Mouse (Mus musculus): Measurements from ENCODE around the gene 1700006A11Rik. TPM values are rescaled to one million over a fixed set of nuclear protein-coding genes. Genes with fewer than 3 reads are reported as not detected.
"Not testable (repeated sequence)": the region's sequence is repeated elsewhere in the genome, so short reads cannot be mapped to it uniquely, and the experiment has no call there.

Gene 1700006A11Rik
- not detected in 2 replicates for polyA plus RNA-seq (2015; fragmentation: Nextera tagmentation; extraction: Ambion mirVana)

DNA sequence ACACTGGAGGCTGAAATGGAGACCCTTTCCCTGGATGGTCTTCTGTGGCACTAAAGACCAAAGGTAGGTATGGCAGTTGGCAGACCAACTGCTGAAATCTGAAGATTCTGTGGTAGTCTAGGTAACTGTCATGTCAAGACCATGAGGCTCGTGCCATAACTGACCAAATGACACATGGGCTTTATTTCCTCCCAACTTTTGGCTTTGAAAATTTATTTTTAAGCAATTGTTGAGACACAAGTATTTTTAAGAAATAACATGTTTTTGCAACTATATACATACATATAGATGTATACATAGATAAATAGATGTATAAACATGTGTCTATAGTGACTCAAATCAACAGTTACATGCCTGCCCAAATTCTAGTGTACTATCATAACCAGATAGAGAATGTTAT lies at the start of gene 1700006A11Rik:
TSS of gene 1700006A11Rik (minus strand) at position 101 of the 400 bp plus-strand sequence.
- no peak for DNase-seq (ENCODE audit: low spot score)

DNA sequence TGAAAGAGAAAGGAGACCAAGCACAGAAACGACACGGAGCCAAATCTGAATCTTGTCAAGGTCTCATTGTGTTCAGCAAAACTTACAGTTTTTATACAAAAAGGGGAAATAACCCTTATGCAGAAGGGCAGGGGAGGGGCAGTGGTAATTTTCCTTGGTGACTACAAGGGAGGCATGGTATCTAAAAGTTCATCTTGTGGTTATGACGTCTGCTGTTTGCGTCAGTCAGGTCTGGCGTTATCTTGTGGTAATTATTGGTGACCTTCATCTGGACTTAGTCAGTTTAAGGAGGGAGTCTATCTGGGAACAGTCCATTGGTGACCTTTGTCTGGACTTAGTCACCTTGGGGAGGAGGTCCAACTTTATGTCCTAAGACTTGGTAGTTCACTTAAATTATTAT lies 48.5 kb upstream of the 1700006A11Rik start:
- DNase-seq (ENCODE audit: low spot score), result not testable (repeated sequence)

DNA sequence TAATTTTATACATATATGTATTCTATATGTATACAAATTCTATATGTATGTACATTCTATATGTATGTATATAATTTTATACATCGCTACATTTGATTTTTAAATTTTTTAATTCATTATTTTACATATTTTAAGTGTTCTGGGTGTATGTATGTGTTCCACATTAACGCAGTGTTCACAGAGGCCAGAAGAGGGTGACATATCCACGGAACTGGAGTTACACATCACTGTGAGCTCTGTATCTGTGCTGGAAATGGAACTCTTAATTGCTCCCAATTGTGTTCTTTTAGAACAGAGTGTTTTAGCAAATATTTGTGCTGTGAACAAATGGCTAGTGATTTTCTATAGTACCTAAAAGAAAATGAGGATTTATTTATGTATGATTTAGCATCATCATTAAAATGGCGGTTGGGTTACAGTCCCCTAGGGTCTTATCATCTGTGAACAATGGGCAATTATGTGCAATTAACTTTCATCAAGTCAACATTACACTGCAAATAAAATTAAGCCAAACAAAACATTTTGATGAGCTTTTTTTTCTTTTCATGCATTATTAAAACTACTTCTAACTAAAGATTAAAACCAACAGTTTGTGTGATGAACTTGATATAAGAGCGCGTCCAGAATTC lies 40.4 kb upstream of the 1700006A11Rik start:
- DNase-seq (ENCODE audit: low spot score), result no peak

DNA sequence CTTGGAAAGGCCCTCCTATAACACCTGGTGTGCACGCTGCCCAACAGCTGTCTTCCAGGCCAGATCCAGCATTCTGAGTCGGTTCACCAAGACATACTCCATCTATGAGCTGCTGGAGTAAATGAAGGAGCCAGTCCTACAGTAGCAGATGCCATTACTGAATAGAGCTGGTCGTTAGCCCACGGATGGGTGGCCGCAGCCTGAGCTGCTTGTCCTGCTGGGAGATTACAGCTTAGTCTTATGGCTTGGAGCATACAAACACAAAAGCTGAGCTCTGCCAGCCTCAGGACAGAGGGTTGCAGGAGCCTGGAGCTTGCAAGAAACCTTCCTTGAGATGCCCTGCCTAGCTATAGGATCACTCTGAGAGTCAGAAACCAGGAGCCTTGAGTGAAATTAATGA lies 33.6 kb downstream of the 1700006A11Rik start:
- DNase-seq (ENCODE audit: low spot score), result no peak

DNA sequence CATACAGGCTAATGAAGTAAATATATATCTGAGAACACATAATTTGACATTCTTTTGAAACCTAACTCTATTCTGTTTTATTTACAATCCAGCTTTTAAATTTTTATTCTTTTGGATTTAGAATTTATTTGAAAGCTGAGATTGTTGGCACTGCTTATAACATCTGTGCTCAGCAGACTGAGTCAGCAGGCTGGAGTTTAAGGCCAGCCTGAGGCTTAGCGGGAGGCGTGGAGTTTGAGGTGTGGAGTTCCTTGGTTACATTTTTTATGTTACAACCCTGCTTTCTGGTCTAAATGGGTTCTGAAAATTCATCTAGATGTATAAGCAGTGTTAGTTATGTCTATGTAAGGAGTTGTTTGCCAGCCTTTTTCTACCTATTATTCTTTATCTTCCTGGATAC lies 35.7 kb downstream of the 1700006A11Rik start:
- DNase-seq (ENCODE audit: low spot score), result no peak

DNA sequence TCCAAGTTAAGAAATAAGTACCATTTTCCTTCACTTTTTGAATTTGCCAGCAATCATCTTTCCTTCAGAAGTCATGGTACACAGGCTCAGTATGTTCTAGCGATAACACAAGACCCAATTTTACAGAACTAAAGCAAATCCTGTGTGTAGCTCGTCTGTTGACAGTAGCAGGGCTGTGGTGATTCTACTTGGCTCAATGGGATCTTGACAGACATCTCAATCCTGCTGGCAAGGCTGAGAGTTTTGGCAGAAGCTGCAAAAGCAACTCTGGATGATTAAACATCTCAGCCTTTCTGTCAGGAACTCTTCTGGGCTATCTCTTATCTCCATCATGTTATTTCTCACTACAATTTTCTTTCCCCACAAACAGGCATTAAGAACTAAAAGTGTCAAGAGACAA lies 36.2 kb downstream of the 1700006A11Rik start:
- no peak for DNase-seq (ENCODE audit: low spot score)

DNA sequence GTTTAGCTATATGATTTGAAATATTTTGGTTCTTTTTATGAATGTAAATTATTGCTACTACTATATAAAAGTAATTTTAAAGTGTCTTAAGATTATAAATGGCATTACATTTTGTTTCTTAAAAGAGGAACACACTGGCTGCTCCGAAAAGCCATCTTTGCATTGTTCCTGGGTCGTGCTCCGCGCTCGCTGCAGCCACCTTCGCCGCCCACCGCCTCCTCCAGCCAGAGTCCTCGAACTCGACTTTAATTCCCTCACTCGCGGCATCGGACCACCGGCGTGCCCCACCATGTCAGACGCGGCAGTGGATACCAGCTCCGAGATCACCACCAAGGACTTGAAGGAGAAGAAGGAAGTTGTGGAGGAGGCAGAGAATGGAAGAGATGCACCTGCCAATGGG lies 40.5 kb downstream of the 1700006A11Rik start:
- DNase-seq (ENCODE audit: low spot score), result not testable (repeated sequence)

DNA sequence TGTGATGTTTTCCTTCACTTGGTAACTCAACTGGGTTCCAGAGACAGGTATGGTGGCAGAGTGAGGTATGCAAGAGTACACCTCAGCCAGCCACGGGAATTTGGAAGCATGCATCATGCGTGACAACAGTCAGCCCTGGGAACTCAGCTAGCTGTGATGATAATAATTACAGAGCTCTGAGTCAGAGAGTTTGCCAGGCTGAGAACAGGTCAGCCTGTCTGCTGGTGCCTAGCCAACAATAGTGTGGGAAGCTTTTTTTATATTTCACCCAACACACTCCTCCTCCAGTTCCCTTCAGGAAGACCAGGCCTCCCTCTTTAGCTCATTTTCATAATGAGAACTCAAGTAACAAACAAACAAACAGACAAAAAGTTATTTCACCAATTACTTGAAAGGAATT lies 53.8 kb downstream of the 1700006A11Rik start:
- no peak for DNase-seq (ENCODE audit: low spot score)

DNA sequence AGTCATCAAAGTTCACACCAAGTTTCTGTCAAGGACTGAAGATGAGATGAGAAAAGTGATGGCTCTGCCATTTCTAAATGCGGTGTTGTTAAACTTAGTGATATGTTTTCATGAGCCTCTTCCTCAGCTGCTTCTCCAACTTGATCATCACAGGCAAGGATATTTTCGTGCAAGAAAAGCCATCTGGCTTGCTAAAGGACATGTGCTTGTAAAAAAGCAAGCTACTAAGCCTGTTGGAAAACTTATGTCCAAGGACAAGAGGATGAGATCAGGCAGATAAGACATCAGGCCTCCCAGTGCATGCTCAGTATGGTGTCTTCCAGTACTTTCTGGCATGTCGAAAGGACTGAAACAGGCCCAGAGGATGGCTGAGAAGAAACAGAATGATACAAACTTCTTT lies 68.3 kb downstream of the 1700006A11Rik start:
- DNase-seq (ENCODE audit: low spot score), result no peak

Other genes starting within 250 kb of the 1700006A11Rik start
- gene Tram1l1, start 105.2 kb downstream of the 1700006A11Rik start, polyA plus RNA-seq (2015; fragmentation: Nextera tagmentation; extraction: Ambion mirVana), result 0.09 and 0.21 TPM in 2 replicates
- gene 1700003H04Rik, start 155.1 kb upstream of the 1700006A11Rik start, polyA plus RNA-seq (2015; fragmentation: Nextera tagmentation; extraction: Ambion mirVana), result not detected in 2 replicates